Mouse (Mus musculus): ENCODE measurements around the gene Gm42906.

Gene Gm42906

GRCm38 (mm10) chr5:151428113-151428756 lies at the start of gene Gm42906:
Gm42906 (minus strand) TSS chr5:151428163.
- no peak for DNase-seq (ENCODE audit: low read depth in 1 of 2, low spot score in 2 of 2)

GRCm38 (mm10) chr5:151445695-151446094 lies 17.7 kb upstream of the Gm42906 start:
- DNase-seq (ENCODE audit: low read depth in 1 of 2, low spot score in 2 of 2), result no peak

- no peak for DNase-seq (ENCODE audit: low read depth in 1 of 2, low spot score in 2 of 2)
These were observed 7.1 kb upstream of the Gm42906 start for GRCm38 (mm10) chr5:151435106-151435505.

- DNase-seq (ENCODE audit: low read depth in 1 of 2, low spot score in 2 of 2), result no peak
These were observed 1.5 kb downstream of the Gm42906 start for GRCm38 (mm10) chr5:151426466-151426865.

GRCm38 (mm10) chr5:151422692-151423091 lies 5.3 kb downstream of the Gm42906 start:
- no peak for DNase-seq (ENCODE audit: low read depth in 1 of 2, low spot score in 2 of 2)

GRCm38 (mm10) chr5:151421859-151422258 lies 6.1 kb downstream of the Gm42906 start:
- DNase-seq (ENCODE audit: low read depth in 1 of 2, low spot score in 2 of 2), result no peak

- DNase-seq (ENCODE audit: low read depth in 1 of 2, low spot score in 2 of 2), result no peak
These were observed 9.4 kb downstream of the Gm42906 start for GRCm38 (mm10) chr5:151418551-151418950.

- no peak for DNase-seq (ENCODE audit: low read depth in 1 of 2, low spot score in 2 of 2)
These were observed 10.4 kb downstream of the Gm42906 start for GRCm38 (mm10) chr5:151417421-151418038.

- no peak for DNase-seq (ENCODE audit: low read depth in 1 of 2, low spot score in 2 of 2)
These were observed 11.0 kb downstream of the Gm42906 start for GRCm38 (mm10) chr5:151416988-151417387.

- no peak for DNase-seq (ENCODE audit: low read depth in 1 of 2, low spot score in 2 of 2)
These were observed 14.3 kb downstream of the Gm42906 start for GRCm38 (mm10) chr5:151413617-151414016.

GRCm38 (mm10) chr5:151412666-151413463 lies 15.1 kb downstream of the Gm42906 start:
- no peak for DNase-seq (ENCODE audit: low read depth in 1 of 2, low spot score in 2 of 2)

- no peak for DNase-seq (ENCODE audit: low read depth in 1 of 2, low spot score in 2 of 2)
These were observed 18.0 kb downstream of the Gm42906 start for GRCm38 (mm10) chr5:151410006-151410405.

GRCm38 (mm10) chr5:151409282-151409681 lies 18.7 kb downstream of the Gm42906 start:
- DNase-seq (ENCODE audit: low read depth in 1 of 2, low spot score in 2 of 2), result no peak

GRCm38 (mm10) chr5:151408124-151408900 lies 19.7 kb downstream of the Gm42906 start:
- DNase-seq (ENCODE audit: low read depth in 1 of 2, low spot score in 2 of 2), result no peak

GRCm38 (mm10) chr5:151407493-151407892 lies 20.5 kb downstream of the Gm42906 start:
- no peak for DNase-seq (ENCODE audit: low read depth in 1 of 2, low spot score in 2 of 2)

GRCm38 (mm10) chr5:151406276-151406675 lies 21.7 kb downstream of the Gm42906 start:
- DNase-seq (ENCODE audit: low read depth in 1 of 2, low spot score in 2 of 2), result no peak

- no peak for DNase-seq (ENCODE audit: low read depth in 1 of 2, low spot score in 2 of 2)
These were observed 22.6 kb downstream of the Gm42906 start for GRCm38 (mm10) chr5:151405314-151405903.

GRCm38 (mm10) chr5:151403586-151403985 lies 24.4 kb downstream of the Gm42906 start:
- no peak for DNase-seq (ENCODE audit: low read depth in 1 of 2, low spot score in 2 of 2)

- DNase-seq (ENCODE audit: low read depth in 1 of 2, low spot score in 2 of 2), result no peak
These were observed 27.4 kb downstream of the Gm42906 start for GRCm38 (mm10) chr5:151400557-151400944.

- DNase-seq (ENCODE audit: low read depth in 1 of 2, low spot score in 2 of 2), result no peak
These were observed 27.9 kb downstream of the Gm42906 start for GRCm38 (mm10) chr5:151399918-151400556.

Data from monocyte, adult 2 months (primary cell).